Mouse (Mus musculus) embryonic facial prominence, embryonic 11.5 days (tissue): ENCODE results near the gene Vmn1r19. TPM values are rescaled to one million over a fixed set of nuclear protein-coding genes. Genes with fewer than 3 reads are reported as not detected.

ENCODE experiments used
- polyA plus RNA-seq: library from polyadenylated mRNA; unstranded; fragments of >200 nt; fragmentation: Nextera tagmentation; extraction: Ambion mirVana; gene quantifications from 2 replicates; pipeline ENCODE4 v1.2.1, GENCODE M21; 2014

Vmn1r19 gene
- polyA plus RNA-seq, 1 experiment from 2014 or later, result not detected

Other genes with a start within 250 kb of the Vmn1r19 start
- gene Vmn1r12, start 246.9 kb upstream of the Vmn1r19 start, polyA plus RNA-seq, result not detected in 2 replicates
- not detected in 2 replicates for gene Vmn1r13, start 200.5 kb upstream of the Vmn1r19 start, polyA plus RNA-seq
- gene Vmn1r14, start 172.1 kb upstream of the Vmn1r19 start, polyA plus RNA-seq, result not detected in 2 replicates
- gene Vmn1r15, start 145.8 kb upstream of the Vmn1r19 start, polyA plus RNA-seq, result not detected in 2 replicates
- gene Vmn1r16, start 74.3 kb upstream of the Vmn1r19 start, polyA plus RNA-seq, result not detected in 2 replicates
- not detected in 2 replicates for gene Vmn1r17, start 40.1 kb upstream of the Vmn1r19 start, polyA plus RNA-seq
- gene Vmn1r18, start 8.0 kb upstream of the Vmn1r19 start, polyA plus RNA-seq, result not detected in 2 replicates
- gene Vmn1r20, start 25.1 kb downstream of the Vmn1r19 start, polyA plus RNA-seq, result not detected in 2 replicates
- gene Ppm1k, start 131.7 kb downstream of the Vmn1r19 start, polyA plus RNA-seq, result 4.3 and 4.4 TPM in 2 replicates
- 3.5 and 3.8 TPM in 2 replicates for gene Herc6, start 177.2 kb downstream of the Vmn1r19 start, polyA plus RNA-seq